Mouse (Mus musculus) liver, embryonic 14.5 days (tissue): ENCODE results near the gene Mycn.

Experiments
- CTCF ChIP-seq: IDR thresholded peaks from 2 replicates; pipeline ENCODE4 v1.5.1; 2016; ENCODE audit warnings: antibody characterized with exemption, low read depth, control low read depth
- EP300 ChIP-seq: IDR thresholded peaks from 2 replicates; pipeline ENCODE4 v1.6.1; 2016; ENCODE audit warnings: antibody characterized with exemption, low read depth

DNA sequence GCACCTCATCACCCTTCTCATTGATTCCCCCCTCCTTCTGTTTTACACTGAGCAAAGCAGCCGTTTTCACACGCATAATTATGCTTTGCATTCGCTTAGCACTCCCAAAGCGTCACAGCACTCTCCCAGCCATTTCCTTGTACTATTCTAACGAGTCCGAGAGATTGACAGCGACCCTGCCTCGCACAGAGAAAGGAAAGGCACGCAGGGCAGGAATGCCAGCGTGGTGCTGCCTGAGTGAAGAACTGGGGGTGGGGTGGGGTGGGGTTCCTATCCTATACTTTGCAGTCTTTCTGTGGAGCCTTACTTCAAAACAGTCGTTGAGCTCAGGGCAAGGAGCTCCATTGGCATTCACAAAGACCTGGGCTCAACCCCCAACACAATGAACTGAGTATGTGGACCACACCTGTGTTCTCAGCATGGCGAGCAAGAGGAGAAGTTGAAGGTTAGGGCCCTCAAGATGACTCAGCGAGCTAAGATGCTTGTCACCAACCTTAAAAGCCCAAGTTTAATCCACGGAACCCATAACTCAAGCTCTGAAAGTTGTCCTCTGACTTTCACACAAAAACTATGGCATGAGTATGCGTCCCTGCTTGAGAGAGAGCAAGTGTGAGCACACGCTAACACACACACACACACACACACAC is 32.0 kb downstream of the Mycn start:
- no peak for TF ChIP-seq CTCF
- TF ChIP-seq EP300 = no peak
